Mouse (Mus musculus) stomach, embryonic 16.5 days (tissue): ENCODE results near the gene Moap1. TPM values are rescaled to one million over a fixed set of nuclear protein-coding genes. Genes with fewer than 3 reads are reported as not detected.
A peak's percentile ranks its signal among the peaks of the same experiment; 100 is the strongest.

Experiments
- ATAC-seq: fragments of 200-750 bp; cut with Nextera tagmentation; 2 replicates; pipeline ENCODE4 v1.8.0; 2017; ENCODE audit warnings: moderate number of reproducible peaks, moderate TSS enrichment; ENCODE audit not compliant: insufficient read depth, low FRiP score
- H3K27ac ChIP-seq: fragments of 300-500 bp; sonication (generic); 2 replicates; pipeline ENCODE4 v1.5.1; 2014; ENCODE audit warnings: low read length
- H3K27me3 ChIP-seq: fragments of 300-500 bp; sonication (generic); 2 replicates; pipeline ENCODE4 v1.6.1; 2014; ENCODE audit warnings: low read length, control low read depth, mixed read lengths; ENCODE audit not compliant: control insufficient read depth, insufficient read depth
- H3K36me3 ChIP-seq: fragments of 300-500 bp; sonication (generic); 2 replicates; pipeline ENCODE4 v1.6.1; 2014; ENCODE audit warnings: low read length; ENCODE audit not compliant: control insufficient read depth, insufficient read depth
- H3K4me1 ChIP-seq: fragments of 300-500 bp; sonication (generic); 2 replicates; pipeline ENCODE4 v1.6.1; 2014; ENCODE audit warnings: low read length, control low read depth, mixed read lengths; ENCODE audit not compliant: control insufficient read depth, insufficient read depth
- H3K4me2 ChIP-seq: fragments of 300-500 bp; sonication (generic); 2 replicates; pipeline ENCODE4 v1.6.1; 2014; ENCODE audit warnings: low read depth, low read length, mixed read lengths
- H3K4me3 ChIP-seq: fragments of 300-500 bp; sonication (generic); replicated peaks from 2 replicates; pipeline ENCODE4 v1.5.1; 2014; ENCODE audit warnings: mild to moderate bottlenecking, low read length
- H3K9ac ChIP-seq: fragments of 300-500 bp; sonication (generic); 2 replicates; pipeline ENCODE4 v1.6.1; 2014; ENCODE audit warnings: low read length
- H3K9me3 ChIP-seq: fragments of 300-500 bp; sonication (generic); replicated peaks from 2 replicates; pipeline ENCODE4 v1.6.1; 2016; ENCODE audit warnings: low read length, control low read depth; ENCODE audit not compliant: control insufficient read depth
- WGBS: fragments of 180-500 bp; shearing (Covaris S2); extraction: QIAGEN DNeasy Blood & Tissue Kit; methylation state at CpG from one replicate; pipeline ENCODE4 v1.1.7; 2014; 5-methylcytosine and 5-hydroxymethylcytosine counted together
- polyA plus RNA-seq: library from polyadenylated mRNA; unstranded; fragments of >200 nt; fragmentation: Nextera tagmentation; extraction: Ambion mirVana; gene quantifications from 2 replicates; pipeline ENCODE4 v1.2.1, GENCODE M21; 2015

Gene Moap1
- polyA plus RNA-seq, 1 experiment from 2014 or later = 19.8 TPM

GRCm38 (mm10) chr12:102698089-102698684, 45.3 kb downstream of the Moap1 start:
- WGBS = 47% methylated on average over 1 of the region's 1 CpGs
- Histone ChIP-seq H3K27ac (peak overlapping the region; percentile 76), H3K36me3 (no peaks in the 10 kb centered on the region), H3K9me3 (no peaks in the 10 kb centered on the region), H3K27me3 (no peaks in the 10 kb centered on the region), H3K9ac (peak overlapping the region; percentile 47; the same call in 1 of the 2 replicates), H3K4me1 (peaks cover 55% of the 10 kb centered on the region), H3K4me3 (no peak overlapping the region), H3K4me2 (no peak overlapping the region)
- ATAC-seq = peak; percentile 61; the same call in 1 of the 2 replicates

GRCm38 (mm10) chr12:102697381-102697780, 46.1 kb downstream of the Moap1 start:
- no peak overlapping the region for H3K27ac ChIP-seq
- WGBS = 73% methylated on average over 7 of the region's 7 CpGs

DNA sequence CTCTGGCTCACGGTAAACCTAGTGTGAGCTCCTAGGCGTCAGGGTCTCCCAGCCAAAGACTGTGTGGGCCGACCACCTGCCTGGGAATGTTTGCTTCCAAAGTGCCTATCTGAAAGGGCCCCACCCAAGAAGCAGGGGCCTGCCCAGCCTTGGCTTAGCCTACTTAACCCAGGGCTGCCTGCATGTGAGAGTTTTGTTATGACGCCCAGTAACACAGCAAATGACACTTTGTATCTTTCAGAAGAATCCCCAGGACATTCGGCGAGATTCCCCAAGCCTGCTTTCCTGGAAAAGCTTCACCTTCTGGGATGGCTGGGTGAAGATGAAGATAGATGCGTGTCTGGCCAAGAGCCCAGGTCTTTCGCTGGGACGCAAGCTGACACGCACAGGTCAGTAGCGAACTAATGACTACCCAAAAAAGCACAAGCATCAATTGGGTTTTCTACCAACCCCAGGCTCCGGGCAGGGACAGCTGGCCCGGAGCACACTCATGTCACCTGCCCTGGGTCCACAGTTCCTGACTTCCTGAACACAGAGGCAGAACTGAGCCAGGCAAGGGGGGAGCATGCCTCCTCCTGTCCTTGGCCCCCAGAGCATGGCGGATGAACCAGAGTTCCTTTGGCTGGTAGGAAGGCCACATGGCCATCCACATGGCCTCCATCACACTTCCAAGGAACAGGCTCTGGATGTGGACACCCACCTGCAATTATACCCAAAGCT, 46.7 kb downstream of the Moap1 start:
- Histone ChIP-seq H3K27ac (no peak overlapping the region), H3K9ac (0 out of 2 replicates have a peak overlapping the region, but pooled peaks have one; percentile 39)

More at GRCm38 (mm10) chr12:102697381-102697780, 46.1 kb downstream of the Moap1 start:
- no peak overlapping the region for H3K4me3 ChIP-seq
- H3K4me2 ChIP-seq = no peak overlapping the region
- H3K9ac ChIP-seq = no peak overlapping the region
- H3K4me1 ChIP-seq = peaks cover 50% of the 10 kb centered on the region
- H3K36me3 ChIP-seq = no peaks in the 10 kb centered on the region
- no peaks in the 10 kb centered on the region for H3K9me3 ChIP-seq
- ATAC-seq = no peak
- H3K27me3 ChIP-seq = no peaks in the 10 kb centered on the region

DNA sequence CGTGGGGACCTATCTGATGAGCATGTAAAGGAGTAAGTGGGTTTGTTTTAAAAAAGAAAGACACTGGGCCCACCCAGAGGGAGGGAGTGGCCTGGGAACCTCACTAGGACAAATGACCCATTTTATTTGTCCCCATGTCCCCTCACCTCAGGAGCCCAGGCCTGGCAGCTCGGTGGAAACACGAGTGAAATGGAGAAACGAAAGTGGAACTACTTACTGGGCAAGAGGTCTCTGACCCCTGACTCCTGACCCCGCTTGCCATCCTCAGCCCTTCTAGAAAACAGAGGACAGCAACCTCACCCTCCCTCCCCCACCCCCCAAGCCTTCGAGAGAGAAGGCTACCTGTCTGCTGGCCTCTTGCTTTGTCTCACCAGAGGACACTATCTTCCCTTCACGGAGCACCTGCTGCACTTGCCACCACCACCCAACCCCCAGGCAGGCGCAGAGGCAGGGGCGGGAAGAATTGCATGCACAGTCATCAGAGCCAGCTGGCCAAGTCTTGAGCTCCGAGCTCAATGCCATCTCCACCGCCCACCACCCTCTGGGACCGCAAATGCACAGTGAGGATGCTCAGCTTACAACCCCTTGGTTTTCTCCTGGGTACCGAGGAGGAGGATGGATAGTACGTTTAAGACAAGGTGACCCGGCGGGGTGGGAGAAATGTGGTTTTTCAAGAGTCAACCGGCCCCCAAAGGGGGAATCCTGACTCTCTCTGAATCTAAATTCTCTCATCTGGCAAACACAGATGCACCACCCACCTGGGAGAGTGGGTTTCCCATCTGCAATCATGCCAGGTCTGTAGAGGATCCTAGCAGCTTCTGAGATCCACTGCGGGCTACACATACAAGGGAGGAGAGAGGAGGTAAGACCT, 47.9 kb downstream of the Moap1 start:
- Histone ChIP-seq H3K36me3 (no peaks in the 10 kb centered on the region), H3K27me3 (no peaks in the 10 kb centered on the region), H3K4me3 (no peak overlapping the region), H3K4me2 (no peak overlapping the region), H3K9ac (0 out of 2 replicates have a peak overlapping the region, but pooled peaks have one; percentile 39), H3K27ac (no peak overlapping the region), H3K9me3 (no peaks in the 10 kb centered on the region), H3K4me1 (peaks cover 57% of the 10 kb centered on the region)
- 68% methylated on average over 18 of the region's 18 CpGs for WGBS
- ATAC-seq = no peak

More for the DNA sequence above, 46.7 kb downstream of the Moap1 start:
- Histone ChIP-seq H3K27me3 (no peaks in the 10 kb centered on the region), H3K4me3 (no peak overlapping the region), H3K9me3 (no peaks in the 10 kb centered on the region), H3K4me2 (no peak overlapping the region), H3K4me1 (peaks cover 53% of the 10 kb centered on the region), H3K36me3 (no peaks in the 10 kb centered on the region)
- 63% methylated on average over 14 of the region's 14 CpGs for WGBS
- no peak for ATAC-seq

Other genes with a start within 250 kb of the Moap1 start
- 15.8 and 17.5 TPM in 2 replicates for gene Chga, start 188.7 kb downstream of the Moap1 start, polyA plus RNA-seq
- 21.9 and 22.6 TPM in 2 replicates for gene Itpk1, start 38.7 kb downstream of the Moap1 start, polyA plus RNA-seq
- gene Tmem251, start 101 bp upstream of the Moap1 start, polyA plus RNA-seq = 8.4 and 9.6 TPM in 2 replicates
- not detected in 2 replicates for gene Gm28051, start 14.1 kb upstream of the Moap1 start, polyA plus RNA-seq
- gene Gon7, start 14.1 kb upstream of the Moap1 start, polyA plus RNA-seq = 22.3 and 25.1 TPM in 2 replicates
- 34.7 and 36.3 TPM in 2 replicates for gene Ubr7, start 14.3 kb upstream of the Moap1 start, polyA plus RNA-seq
- gene Gm20604, start 15.0 kb upstream of the Moap1 start, polyA plus RNA-seq = 19.6 and 20.6 TPM in 2 replicates
- 15.0 and 16.6 TPM in 2 replicates for gene Btbd7, start 134.8 kb upstream of the Moap1 start, polyA plus RNA-seq
- not detected in 2 replicates for gene Cox8c, start 155.7 kb upstream of the Moap1 start, polyA plus RNA-seq
- gene Unc79, start 205.2 kb upstream of the Moap1 start, polyA plus RNA-seq = 0.34 and 0.57 TPM in 2 replicates